Mouse (Mus musculus): ENCODE results near the gene Dnah5.
A peak's percentile ranks its signal among the peaks of the same experiment; 100 is the strongest.

Gene Dnah5

GRCm38 (mm10) chr15:28203111-28204075, at the start of gene Dnah5:
TSS of gene Dnah5 (plus strand) at chr15:28203752.
- DNase-seq (ENCODE audit: low spot score in 2 of 2) = no peak

GRCm38 (mm10) chr15:28154822-28155501, 48.6 kb upstream of the Dnah5 start:
- peak; percentile 15 to 23 for DNase-seq (ENCODE audit: low spot score in 2 of 2)

- DNase-seq (ENCODE audit: low spot score in 2 of 2) = peak; percentile 16 to 23
Measured at GRCm38 (mm10) chr15:28158771-28159489, 44.6 kb upstream of the Dnah5 start.

- DNase-seq (ENCODE audit: low spot score in 2 of 2) = no peak
Measured at GRCm38 (mm10) chr15:28162291-28162690, 41.3 kb upstream of the Dnah5 start.

GRCm38 (mm10) chr15:28165234-28165633, 38.3 kb upstream of the Dnah5 start:
- DNase-seq (ENCODE audit: low spot score in 2 of 2) = no peak

- DNase-seq (ENCODE audit: low spot score in 2 of 2) = no peak
Measured at GRCm38 (mm10) chr15:28166090-28166489, 37.5 kb upstream of the Dnah5 start.

GRCm38 (mm10) chr15:28178951-28179350, 24.6 kb upstream of the Dnah5 start:
- DNase-seq (ENCODE audit: low spot score in 2 of 2) = no peak

- DNase-seq (ENCODE audit: low spot score in 2 of 2) = no peak
Measured at GRCm38 (mm10) chr15:28179556-28179955, 24.0 kb upstream of the Dnah5 start.

GRCm38 (mm10) chr15:28181862-28182261, 21.7 kb upstream of the Dnah5 start:
- DNase-seq (ENCODE audit: low spot score in 2 of 2) = peak; percentile 56 to 60

GRCm38 (mm10) chr15:28182567-28182966, 21.0 kb upstream of the Dnah5 start:
- no peak for DNase-seq (ENCODE audit: low spot score in 2 of 2)

- peak; percentile 43 to 58 for DNase-seq (ENCODE audit: low spot score in 2 of 2)
Measured at GRCm38 (mm10) chr15:28187472-28188360, 15.8 kb upstream of the Dnah5 start.

- no peak for DNase-seq (ENCODE audit: low spot score in 2 of 2)
Measured at GRCm38 (mm10) chr15:28188361-28189011, 15.1 kb upstream of the Dnah5 start.

GRCm38 (mm10) chr15:28189668-28190067, 13.9 kb upstream of the Dnah5 start:
- no peak for DNase-seq (ENCODE audit: low spot score in 2 of 2)

- no peak for DNase-seq (ENCODE audit: low spot score in 2 of 2)
Measured at GRCm38 (mm10) chr15:28198609-28199008, 4.9 kb upstream of the Dnah5 start.

GRCm38 (mm10) chr15:28204626-28205025, 1.1 kb downstream of the Dnah5 start:
- no peak for DNase-seq (ENCODE audit: low spot score in 2 of 2)

- no peak for DNase-seq (ENCODE audit: low spot score in 2 of 2)
Measured at GRCm38 (mm10) chr15:28207545-28207944, 4.0 kb downstream of the Dnah5 start.

GRCm38 (mm10) chr15:28213057-28213456, 9.5 kb downstream of the Dnah5 start:
- peak in 1 of 2 experiments; percentile 9 for DNase-seq (ENCODE audit: low spot score in 2 of 2)

GRCm38 (mm10) chr15:28216358-28216757, 12.8 kb downstream of the Dnah5 start:
- DNase-seq (ENCODE audit: low spot score in 2 of 2) = no peak

- no peak for DNase-seq (ENCODE audit: low spot score in 2 of 2)
Measured at GRCm38 (mm10) chr15:28227316-28227715, 23.8 kb downstream of the Dnah5 start.

GRCm38 (mm10) chr15:28260250-28260649, 56.7 kb downstream of the Dnah5 start:
- DNase-seq (ENCODE audit: low spot score in 2 of 2) = no peak
